Mouse (Mus musculus) layer of hippocampus, adult 9-10 months (tissue): ENCODE data around the gene Odf3.
"Not testable (repeated sequence)": the region's sequence is repeated elsewhere in the genome, so short reads cannot be mapped to it uniquely, and the experiment has no call there.

Source experiments
- DNase-seq: peaks from one replicate; pipeline ENCODE4 v3.0.0; 2022; ENCODE audit warnings: low spot score

The Odf3 gene

DNA sequence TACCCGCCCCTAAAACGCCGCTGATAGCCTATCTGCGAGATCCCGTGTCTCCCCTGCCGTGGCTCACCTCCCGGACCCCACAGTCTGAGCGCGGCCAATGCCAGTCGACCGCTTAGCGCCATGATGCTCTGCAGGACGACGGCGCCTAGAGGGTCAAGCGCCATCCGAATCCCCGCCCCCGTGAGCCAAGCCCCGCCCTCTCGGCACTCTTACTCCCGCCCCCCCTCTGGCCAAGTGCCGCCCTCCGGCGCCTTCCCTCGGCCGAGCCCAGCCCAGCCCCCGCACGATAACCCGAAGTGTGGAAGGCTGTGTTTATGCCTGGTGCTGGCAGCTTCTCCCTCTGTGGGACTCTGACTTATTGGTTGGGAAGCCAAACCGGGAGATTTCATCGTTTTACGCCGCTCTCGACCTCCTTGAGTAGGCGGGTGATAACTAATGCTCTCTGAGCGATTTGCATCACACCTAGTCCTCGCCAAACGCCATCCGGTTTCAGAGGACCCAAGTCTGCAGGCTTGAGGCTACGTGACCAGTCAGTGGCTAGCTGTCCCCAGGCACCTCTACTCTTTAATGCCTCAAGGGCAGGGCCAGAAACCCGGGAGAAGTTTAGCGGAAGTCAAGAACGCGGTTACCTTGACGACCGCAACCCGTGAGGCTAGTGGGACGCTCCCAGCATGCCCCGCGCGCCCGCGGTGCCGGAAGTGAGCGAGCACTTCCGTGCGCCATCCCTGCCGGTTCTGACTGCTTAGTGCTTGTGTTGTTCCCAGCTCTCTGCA is 34.3 kb downstream of the Odf3 start, which contains the start of the genes Psmd13 and Sirt3:
Gene Psmd13, plus strand, starts transcription at position 273 of the 773 bp plus-strand sequence.
Gene Sirt3, minus strand, starts transcription at position 614 of the 773 bp plus-strand sequence.
- peak; percentile 84 for DNase-seq

DNA sequence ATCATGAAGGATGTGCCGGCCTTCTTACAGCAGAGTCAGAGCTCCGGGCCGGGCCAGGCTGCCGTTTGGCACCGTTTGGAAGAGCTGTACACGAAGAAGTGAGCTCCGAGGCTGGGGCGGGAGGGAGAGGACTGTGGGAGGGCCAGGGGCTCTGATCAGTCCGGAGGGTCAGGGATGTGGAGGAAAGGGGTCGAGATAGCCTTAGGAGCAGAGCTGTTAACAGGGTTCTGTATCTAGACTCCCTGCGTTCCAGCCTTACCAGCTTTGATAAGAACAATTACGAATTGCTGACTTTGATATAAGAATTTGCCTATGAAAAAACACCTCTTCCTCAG is 34.8 kb downstream of the Odf3 start:
- DNase-seq = no peak

DNA sequence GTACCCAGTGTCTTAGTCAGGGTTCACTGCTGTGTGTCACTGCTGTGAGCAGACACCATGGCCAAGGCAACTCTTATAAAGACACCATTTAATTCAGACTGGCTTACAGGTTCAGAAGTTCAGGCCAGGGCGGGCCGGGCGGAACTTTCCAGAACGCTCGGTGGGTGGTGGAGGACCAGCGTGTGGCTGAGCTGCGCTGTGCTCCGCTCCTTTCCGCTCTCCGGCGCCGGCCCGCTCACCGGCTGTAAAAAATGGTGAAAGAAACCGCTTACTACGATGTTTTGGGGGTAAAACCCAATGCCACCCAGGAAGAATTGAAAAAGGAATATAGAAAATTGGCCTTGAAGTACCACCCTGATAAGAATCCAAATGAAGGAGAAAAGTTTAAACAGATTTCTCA is 43.0 kb downstream of the Odf3 start:
- not testable (repeated sequence) for DNase-seq

DNA sequence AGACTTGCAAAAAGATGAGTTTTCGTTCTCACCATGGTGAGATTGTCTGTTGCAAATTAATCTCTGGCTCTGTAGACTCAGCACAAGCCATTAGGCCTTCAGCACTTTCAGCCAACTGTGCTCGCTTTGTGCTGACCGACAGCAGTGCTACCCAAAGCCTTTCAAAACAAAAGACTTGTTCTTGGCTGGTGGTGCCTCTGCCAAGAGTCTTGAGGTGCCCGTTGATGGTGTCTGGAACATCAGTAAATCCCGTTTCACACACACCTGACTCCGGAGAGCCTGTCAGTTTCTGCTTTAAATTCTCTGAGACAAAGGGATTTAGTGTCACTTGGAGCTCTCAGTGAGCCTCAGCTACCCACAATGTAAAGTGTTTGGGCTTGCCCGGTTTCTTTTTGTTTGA is 46.4 kb downstream of the Odf3 start:
- DNase-seq = no peak

DNA sequence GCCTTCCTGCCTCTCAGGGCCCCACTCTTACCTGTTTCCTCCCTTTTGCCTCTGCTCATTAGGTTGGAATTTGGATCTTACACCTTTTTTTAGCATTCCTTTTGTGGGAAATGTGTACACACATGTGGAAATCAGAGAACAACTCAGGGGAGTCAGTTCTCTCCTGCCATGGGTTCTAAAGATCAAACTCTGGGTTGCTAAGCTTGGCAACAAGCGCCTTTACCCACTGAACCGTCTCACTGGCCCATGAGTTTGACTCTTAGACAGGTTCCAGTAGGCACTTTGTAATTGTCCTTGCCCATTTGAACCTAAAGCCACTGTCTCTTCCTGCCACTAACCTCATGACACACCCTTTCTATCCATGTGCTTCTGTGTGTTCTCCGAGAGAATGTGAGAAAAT is 47.0 kb downstream of the Odf3 start:
- no peak for DNase-seq

DNA sequence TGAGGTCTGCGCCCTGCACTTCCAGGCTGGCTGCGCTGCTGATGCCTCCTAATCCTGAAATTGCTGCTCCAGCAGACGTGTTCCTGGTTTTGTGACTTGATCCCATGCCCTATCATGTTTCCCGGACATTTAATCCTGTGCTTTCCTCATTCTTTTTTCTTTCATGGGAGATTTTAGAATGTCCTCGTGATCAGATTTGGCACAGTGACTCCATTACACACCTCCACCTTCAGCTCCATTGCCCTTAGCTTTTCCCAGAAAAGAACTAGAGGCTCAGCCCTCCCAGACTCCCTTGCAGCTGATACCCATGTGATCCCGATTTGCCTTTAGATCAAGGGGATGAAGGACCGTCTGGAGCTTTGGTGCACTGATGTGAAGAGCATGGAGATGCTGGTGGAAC is 50.3 kb downstream of the Odf3 start:
- DNase-seq = no peak

DNA sequence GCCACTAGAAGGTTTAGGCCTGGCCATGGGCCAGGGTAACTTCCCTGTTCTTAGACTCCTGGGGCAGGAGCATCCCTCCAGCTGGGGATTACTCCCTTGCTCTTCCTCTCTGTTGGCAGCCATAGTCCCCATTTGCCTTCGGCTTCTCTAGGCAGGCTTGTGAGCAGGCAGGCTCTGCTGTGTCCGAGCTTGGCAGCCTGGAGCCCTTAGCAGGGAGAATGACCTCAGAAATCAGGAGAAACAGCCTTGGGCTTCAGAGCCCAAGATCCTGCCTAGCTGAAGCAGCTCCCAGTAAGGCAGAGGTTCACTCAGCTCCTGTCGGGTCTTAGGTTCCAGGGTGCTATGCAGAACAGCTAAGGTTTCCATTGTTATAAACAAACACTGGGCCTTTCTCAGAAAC is 51.5 kb downstream of the Odf3 start:
- no peak for DNase-seq

DNA sequence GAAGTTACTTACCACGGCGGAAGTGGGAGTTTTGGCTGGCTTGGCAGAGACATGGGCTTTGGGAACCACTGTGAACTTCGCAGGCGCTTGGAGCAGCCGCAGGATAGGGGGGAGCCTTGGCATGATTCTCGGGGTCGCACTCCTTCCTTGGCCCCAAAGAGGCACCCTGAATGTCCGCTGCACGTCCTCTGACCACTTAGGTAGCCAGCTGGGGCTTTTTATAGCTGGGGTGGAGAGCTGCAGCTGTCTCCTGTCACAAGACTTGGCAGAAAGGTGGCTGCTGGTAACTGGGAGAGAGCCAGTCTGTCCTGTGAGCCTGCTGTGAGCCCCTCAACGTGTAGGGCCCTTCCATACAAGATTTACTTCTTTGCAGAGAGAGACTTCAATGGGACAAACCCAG is 52.6 kb downstream of the Odf3 start, which contains the start of gene Cox8b:
Gene Cox8b, minus strand, starts transcription at position 227 of the 400 bp plus-strand sequence.
- no peak for DNase-seq
